Mouse (Mus musculus) adrenal gland, postnatal 36 days (tissue): ENCODE results near the gene Runx1. TPM values are rescaled to one million over a fixed set of nuclear protein-coding genes. Genes with fewer than 3 reads are reported as not detected.

Experiments used
- DNase-seq, 2 experiments: peaks; one replicate each; pipeline ENCODE4 v3.0.0; 2021; ENCODE audit warnings: mixed read lengths in 1 of 2
- total RNA-seq, 2 experiments: library from RNA; stranded (reverse); gene quantifications; 2 replicates each; pipeline ENCODE4 v1.2.3; 2021

Runx1 gene
- total RNA-seq, 2 experiments from 2014 or later = 3.3 to 5.6 TPM

DNA sequence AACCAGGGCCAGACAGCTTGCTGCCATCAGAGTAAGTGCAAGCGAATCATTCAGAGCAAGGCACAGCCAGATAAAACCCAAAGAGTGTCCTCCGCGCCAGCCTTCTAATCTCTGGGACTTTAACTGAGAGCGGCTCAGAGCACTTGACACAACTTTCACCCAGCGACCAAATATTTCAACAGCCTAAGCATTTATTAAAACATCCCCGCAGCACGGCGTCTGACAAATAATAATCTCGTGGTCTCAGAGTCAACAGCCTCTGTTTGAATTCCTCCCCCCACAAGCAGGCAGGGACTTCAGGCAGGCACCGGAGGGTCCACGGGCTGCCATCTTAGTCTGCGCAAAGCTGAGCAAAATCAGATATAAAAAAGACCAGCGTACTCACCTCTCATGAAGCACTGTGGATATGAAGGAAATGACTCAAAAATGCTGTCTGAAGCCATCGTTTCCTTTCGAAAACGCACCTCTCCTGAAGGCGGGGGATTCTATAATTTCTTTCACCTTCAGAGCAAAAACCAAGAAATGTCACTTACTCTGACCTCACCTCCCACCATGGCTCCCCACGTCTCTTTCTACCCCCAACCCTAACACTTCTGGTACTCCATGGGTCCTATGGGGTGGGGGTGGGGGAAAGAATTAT is 625 bp downstream of the Runx1 start:
- no peak for DNase-seq

DNA sequence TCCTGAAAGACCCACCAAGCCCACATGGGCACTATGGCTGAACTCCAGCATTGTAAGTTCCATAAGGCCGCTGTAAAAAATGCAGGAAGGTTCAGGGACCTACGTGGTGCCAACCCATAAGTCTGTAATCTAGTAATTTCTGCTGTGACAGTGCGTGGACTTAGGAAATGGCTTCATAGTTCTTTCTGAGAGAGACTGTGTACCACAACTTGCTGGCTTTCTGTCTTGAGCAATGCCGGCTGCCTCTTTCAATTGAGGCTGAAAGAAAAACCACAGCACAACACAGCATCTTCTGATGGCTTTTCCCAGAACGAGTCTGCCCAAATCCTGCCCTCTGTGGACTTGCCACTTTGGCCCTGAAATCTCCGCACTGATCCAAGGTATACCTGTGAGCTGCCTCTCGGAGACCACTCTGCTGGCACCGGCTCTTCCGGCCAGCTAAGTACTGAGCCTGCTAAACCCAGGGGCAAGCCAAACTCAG is 1.2 kb downstream of the Runx1 start:
- no peak for DNase-seq

GRCm38 (mm10) chr16:92824003-92824722 is 1.8 kb downstream of the Runx1 start:
- no peak for DNase-seq

DNA sequence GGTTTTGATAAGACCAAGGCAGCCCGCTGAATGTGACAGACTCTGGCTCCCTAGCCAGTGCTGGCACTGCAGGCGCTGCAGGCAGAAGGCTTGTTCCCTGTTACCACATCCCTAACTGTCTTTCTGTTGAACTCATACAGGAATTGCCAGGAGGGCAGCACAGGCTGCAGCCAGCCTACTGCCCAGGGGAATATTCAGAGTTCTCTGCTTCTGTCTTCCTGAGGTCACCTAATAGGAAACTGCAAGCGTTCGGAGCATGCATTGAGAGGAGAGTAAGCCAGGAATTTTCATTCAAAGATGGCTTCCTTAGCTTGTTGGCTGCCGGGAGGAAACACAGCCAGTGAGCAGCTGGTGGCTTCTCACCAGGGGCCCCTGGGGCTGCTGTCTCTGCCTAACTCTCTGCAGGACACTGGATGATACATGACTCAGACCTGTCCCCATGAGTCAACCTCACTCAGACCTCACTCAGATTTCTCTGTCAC is 2.5 kb downstream of the Runx1 start:
- peak; percentile 22 to 71 for DNase-seq

- DNase-seq = no peak
Observed at GRCm38 (mm10) chr16:92822676-92823075, 3.3 kb downstream of the Runx1 start.

DNA sequence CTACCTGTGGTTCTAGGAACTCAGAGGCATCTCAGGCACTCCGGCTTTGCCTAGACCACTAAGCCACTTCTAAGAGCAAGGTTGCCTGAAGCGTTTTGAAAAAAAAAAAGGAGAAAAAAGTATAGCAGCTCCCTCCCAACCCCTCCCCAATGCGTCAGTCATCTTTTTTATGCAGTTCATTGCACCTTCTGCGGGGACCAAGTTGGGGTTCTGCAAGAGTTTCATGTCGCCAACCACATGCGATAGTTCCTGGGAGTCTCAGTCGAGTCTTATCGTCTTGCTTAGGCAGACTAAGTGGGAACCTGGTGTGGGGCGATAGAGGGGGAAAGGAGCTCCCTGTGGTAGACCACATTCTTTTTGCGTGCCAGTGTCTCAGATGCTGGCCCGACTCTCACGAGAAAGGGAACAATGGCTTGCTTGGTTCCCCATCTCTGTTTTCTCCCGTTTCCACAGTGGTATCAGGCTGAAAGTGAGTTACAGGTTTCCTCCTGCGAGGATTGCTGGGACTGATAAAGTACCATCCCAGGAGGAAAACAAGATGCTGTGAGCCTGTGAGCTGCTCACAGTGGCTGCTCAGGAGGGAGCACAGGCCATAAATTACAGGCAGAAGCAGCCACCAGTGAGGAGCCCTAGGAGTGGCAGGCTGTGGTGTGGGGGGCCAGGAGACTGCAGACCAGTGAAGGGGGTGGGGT is 3.9 kb downstream of the Runx1 start:
- no peak for DNase-seq

DNA sequence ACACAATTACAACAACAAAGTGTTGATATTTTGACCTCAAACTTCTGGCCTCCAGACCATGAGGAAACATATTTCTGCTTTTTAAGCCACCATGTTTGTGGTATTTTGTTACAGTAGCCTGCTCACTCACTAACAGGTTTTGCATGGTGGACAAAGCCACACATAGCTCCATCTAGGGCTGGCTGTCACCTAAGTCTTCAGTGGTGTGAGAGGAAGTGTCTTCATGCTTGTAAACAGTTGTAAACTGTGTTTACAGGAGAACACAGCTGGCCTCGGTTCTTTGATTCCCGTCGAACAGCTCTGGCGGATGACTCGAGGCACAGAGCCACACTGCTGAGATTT is 4.4 kb downstream of the Runx1 start:
- DNase-seq = no peak

- DNase-seq = no peak
Observed at GRCm38 (mm10) chr16:92820451-92820850, 5.5 kb downstream of the Runx1 start.

- no peak for DNase-seq
Observed at GRCm38 (mm10) chr16:92818480-92819269, 7.3 kb downstream of the Runx1 start.

GRCm38 (mm10) chr16:92816092-92816491 is 9.9 kb downstream of the Runx1 start:
- DNase-seq = no peak

DNA sequence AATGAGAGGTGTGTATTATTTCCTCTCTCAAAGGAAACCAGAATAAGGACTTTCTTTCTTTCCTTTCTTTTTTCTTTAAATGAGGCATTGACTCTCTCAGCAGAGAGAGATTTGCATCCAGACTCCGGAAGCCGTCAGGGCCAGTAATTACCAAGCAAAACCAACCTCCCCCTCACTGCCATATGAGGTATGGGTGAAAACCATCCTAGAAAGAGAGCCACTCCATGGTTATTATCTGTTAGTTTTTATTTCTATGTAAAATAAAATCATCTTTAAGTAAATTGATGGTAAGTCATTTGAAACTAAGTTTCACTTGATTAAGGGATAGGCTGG is 10.8 kb downstream of the Runx1 start:
- no peak for DNase-seq

GRCm38 (mm10) chr16:92814366-92815194 is 11.4 kb downstream of the Runx1 start:
- DNase-seq = no peak

- DNase-seq = no peak
Observed at GRCm38 (mm10) chr16:92812405-92812804, 13.5 kb downstream of the Runx1 start.

DNA sequence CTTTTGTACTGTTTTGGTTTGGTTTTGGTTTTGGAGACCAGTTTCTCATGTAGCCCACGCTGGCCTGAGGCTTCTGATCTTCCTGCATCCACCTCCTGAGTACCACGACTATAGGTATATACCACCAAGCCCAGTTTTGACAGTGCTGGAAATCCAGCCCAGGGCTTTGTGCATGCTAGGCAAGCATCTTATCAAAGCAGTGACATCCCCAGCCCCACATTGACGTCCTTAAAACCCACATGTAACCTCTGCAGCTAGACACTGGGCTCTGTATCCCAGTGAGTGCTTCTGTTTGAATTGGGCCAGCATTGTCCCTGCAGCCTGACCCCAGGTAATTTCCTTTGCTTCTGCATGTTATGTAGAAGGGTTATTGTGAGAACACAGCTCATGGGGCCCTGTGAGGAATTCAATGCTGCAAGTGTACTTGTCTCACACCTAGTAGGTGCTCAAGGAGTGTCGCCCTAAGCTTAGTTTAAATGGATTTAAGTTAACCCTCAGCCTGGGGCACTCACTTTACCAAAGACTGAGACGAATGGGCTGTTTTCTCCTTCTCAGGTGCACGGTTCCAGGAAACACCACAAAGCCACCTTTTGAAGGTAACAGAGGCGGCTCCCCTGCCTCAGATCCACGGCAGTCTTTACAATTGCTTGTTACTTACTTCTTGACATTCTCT is 15.2 kb downstream of the Runx1 start:
- DNase-seq = no peak

GRCm38 (mm10) chr16:92807772-92808171 is 18.2 kb downstream of the Runx1 start:
- DNase-seq = no peak

- no peak for DNase-seq
Observed at GRCm38 (mm10) chr16:92803076-92803580, 22.8 kb downstream of the Runx1 start.

DNA sequence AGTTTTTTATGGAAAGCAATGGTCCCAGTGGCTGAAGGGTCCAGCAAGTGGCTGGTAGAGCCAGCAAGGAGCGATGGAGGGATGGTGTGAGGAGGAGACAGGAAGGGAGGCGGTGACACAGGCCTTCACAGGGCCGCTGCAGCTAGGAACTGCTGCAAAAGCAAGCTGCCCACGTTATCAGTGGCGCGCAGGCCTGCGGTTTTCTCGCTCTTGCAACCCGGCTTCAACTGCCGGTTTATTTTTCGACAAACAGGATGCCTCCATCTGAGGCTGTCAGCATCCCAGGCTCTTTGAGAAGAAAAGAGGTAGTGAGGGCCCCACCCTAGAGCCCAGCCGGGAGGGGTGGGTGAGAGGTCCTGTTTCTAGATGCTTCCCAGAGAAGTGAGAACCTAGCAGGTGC is 24.4 kb downstream of the Runx1 start:
- DNase-seq = no peak

DNA sequence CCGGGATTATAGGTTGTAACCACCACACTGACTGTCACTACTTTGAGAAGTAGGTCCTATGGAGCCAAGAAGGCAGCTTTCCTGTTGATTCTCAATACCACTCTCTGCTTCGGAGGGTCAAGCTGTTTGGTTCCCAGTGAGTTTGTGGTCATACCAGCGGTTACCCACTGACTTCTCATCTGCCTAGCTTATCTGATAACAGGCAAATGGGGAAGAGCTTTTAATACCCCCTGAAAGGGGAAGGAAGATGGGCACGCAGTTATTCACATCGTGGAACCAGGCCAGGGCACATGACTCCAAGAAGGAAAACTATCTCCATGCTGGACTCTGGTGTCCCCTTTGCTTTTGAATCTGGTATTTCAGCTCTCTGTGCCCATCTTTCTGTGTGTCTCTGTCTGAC is 25.1 kb downstream of the Runx1 start:
- DNase-seq = no peak

GRCm38 (mm10) chr16:92799940-92800339 is 26.0 kb downstream of the Runx1 start:
- DNase-seq = no peak

GRCm38 (mm10) chr16:92794197-92794596 is 31.8 kb downstream of the Runx1 start:
- no peak for DNase-seq

GRCm38 (mm10) chr16:92793741-92794140 is 32.2 kb downstream of the Runx1 start:
- no peak for DNase-seq
